Mouse (Mus musculus): Measurements from ENCODE around the gene Trmt1l. TPM values are rescaled to one million over a fixed set of nuclear protein-coding genes. Genes with fewer than 3 reads are reported as not detected.

Trmt1l gene
- polyA plus RNA-seq, 1 experiment from 2014 or later, result 43.8 TPM

GRCm38 (mm10) chr1:151484754-151485153 is 56.4 kb downstream of the Trmt1l start:
- Histone ChIP-seq H3K9ac (ENCODE audit: low read depth, low read length) (no peak overlapping the region), H3K27me3 (ENCODE audit: control insufficient read depth, insufficient read depth, low read depth, low read length) (no peaks in the 10 kb centered on the region), H3K9me3 (replicated peaks; ENCODE audit: control insufficient read depth, low read length, poor library complexity, severe bottlenecking) (no peaks in the 10 kb centered on the region), H3K27ac (ENCODE audit: low read length) (no peak overlapping the region), H3K4me2 (ENCODE audit: low read length) (no peak overlapping the region), H3K4me3 (ENCODE audit: low read depth, low read length) (no peak overlapping the region), H3K4me1 (ENCODE audit: control insufficient read depth, insufficient read depth, low read length) (peaks cover under 1% of the 10 kb centered on the region; the same call in 1 of the 2 replicates), H3K36me3 (ENCODE audit: control insufficient read depth, insufficient read depth, low read length) (no peaks in the 10 kb centered on the region)
- ATAC-seq, result no peak
- WGBS, result 70% methylated on average over 5 of the region's 5 CpGs

GRCm38 (mm10) chr1:151489806-151490205 is 61.5 kb downstream of the Trmt1l start:
- Histone ChIP-seq H3K27me3 (ENCODE audit: control insufficient read depth, insufficient read depth, low read depth, low read length) (no peaks in the 10 kb centered on the region), H3K4me1 (ENCODE audit: control insufficient read depth, insufficient read depth, low read length) (peaks cover 2% of the 10 kb centered on the region; the same call in 1 of the 2 replicates), H3K9me3 (replicated peaks; ENCODE audit: control insufficient read depth, low read length, poor library complexity, severe bottlenecking) (no peaks in the 10 kb centered on the region), H3K36me3 (ENCODE audit: control insufficient read depth, insufficient read depth, low read length) (no peaks in the 10 kb centered on the region), H3K4me2 (ENCODE audit: low read length) (no peak overlapping the region), H3K4me3 (ENCODE audit: low read depth, low read length) (no peak overlapping the region), H3K9ac (ENCODE audit: low read depth, low read length) (no peak overlapping the region), H3K27ac (ENCODE audit: low read length) (no peak overlapping the region)
- no peak for ATAC-seq
- 76% methylated on average over 6 of the region's 6 CpGs for WGBS

- Histone ChIP-seq H3K36me3 (ENCODE audit: control insufficient read depth, insufficient read depth, low read length) (no peaks in the 10 kb centered on the region), H3K9ac (ENCODE audit: low read depth, low read length) (no peak overlapping the region), H3K9me3 (replicated peaks; ENCODE audit: control insufficient read depth, low read length, poor library complexity, severe bottlenecking) (no peaks in the 10 kb centered on the region), H3K4me2 (ENCODE audit: low read length) (no peak overlapping the region), H3K27me3 (ENCODE audit: control insufficient read depth, insufficient read depth, low read depth, low read length) (no peaks in the 10 kb centered on the region), H3K4me3 (ENCODE audit: low read depth, low read length) (no peak overlapping the region), H3K4me1 (ENCODE audit: control insufficient read depth, insufficient read depth, low read length) (peaks cover 4% of the 10 kb centered on the region; the same call in 1 of the 2 replicates), H3K27ac (ENCODE audit: low read length) (no peak overlapping the region)
- ATAC-seq, result no peak
- WGBS, result 46% methylated on average over 1 of the region's 1 CpGs
Observed at GRCm38 (mm10) chr1:151492419-151492818, 64.1 kb downstream of the Trmt1l start.

GRCm38 (mm10) chr1:151493826-151494225 is 65.5 kb downstream of the Trmt1l start:
- H3K27me3 ChIP-seq (ENCODE audit: control insufficient read depth, insufficient read depth, low read depth, low read length), result no peaks in the 10 kb centered on the region
- H3K9me3 ChIP-seq (replicated peaks; ENCODE audit: control insufficient read depth, low read length, poor library complexity, severe bottlenecking), result no peaks in the 10 kb centered on the region
- no peaks in the 10 kb centered on the region for H3K36me3 ChIP-seq (ENCODE audit: control insufficient read depth, insufficient read depth, low read length)
- no peak overlapping the region for H3K9ac ChIP-seq (ENCODE audit: low read depth, low read length)
- no peak overlapping the region for H3K4me3 ChIP-seq (ENCODE audit: low read depth, low read length)
- no peak for ATAC-seq
- no peak overlapping the region for H3K27ac ChIP-seq (ENCODE audit: low read length)
- H3K4me2 ChIP-seq (ENCODE audit: low read length), result no peak overlapping the region
- peaks cover 15% of the 10 kb centered on the region for H3K4me1 ChIP-seq (ENCODE audit: control insufficient read depth, insufficient read depth, low read length)

- Histone ChIP-seq H3K9ac (ENCODE audit: low read depth, low read length) (no peak overlapping the region), H3K9me3 (replicated peaks; ENCODE audit: control insufficient read depth, low read length, poor library complexity, severe bottlenecking) (no peaks in the 10 kb centered on the region), H3K27me3 (ENCODE audit: control insufficient read depth, insufficient read depth, low read depth, low read length) (no peaks in the 10 kb centered on the region), H3K4me3 (ENCODE audit: low read depth, low read length) (no peak overlapping the region), H3K4me2 (ENCODE audit: low read length) (no peak overlapping the region), H3K4me1 (ENCODE audit: control insufficient read depth, insufficient read depth, low read length) (peaks cover 18% of the 10 kb centered on the region), H3K36me3 (ENCODE audit: control insufficient read depth, insufficient read depth, low read length) (no peaks in the 10 kb centered on the region), H3K27ac (ENCODE audit: low read length) (no peak overlapping the region)
- 76% methylated on average over 6 of the region's 6 CpGs for WGBS
- ATAC-seq, result no peak
Observed at GRCm38 (mm10) chr1:151494711-151495110, 66.4 kb downstream of the Trmt1l start.

- 87% methylated on average over 2 of the region's 2 CpGs for WGBS
Observed at GRCm38 (mm10) chr1:151495635-151496285, 67.4 kb downstream of the Trmt1l start.

GRCm38 (mm10) chr1:151497028-151497427 is 68.7 kb downstream of the Trmt1l start:
- H3K4me2 ChIP-seq (ENCODE audit: low read length), result no peak overlapping the region
- H3K27me3 ChIP-seq (ENCODE audit: control insufficient read depth, insufficient read depth, low read depth, low read length), result no peaks in the 10 kb centered on the region
- WGBS, result 89% methylated on average over 8 of the region's 8 CpGs
- peaks cover 17% of the 10 kb centered on the region for H3K4me1 ChIP-seq (ENCODE audit: control insufficient read depth, insufficient read depth, low read length)
- H3K27ac ChIP-seq (ENCODE audit: low read length), result no peak overlapping the region
- no peak overlapping the region for H3K4me3 ChIP-seq (ENCODE audit: low read depth, low read length)
- no peaks in the 10 kb centered on the region for H3K9me3 ChIP-seq (replicated peaks; ENCODE audit: control insufficient read depth, low read length, poor library complexity, severe bottlenecking)
- H3K9ac ChIP-seq (ENCODE audit: low read depth, low read length), result no peak overlapping the region
- H3K36me3 ChIP-seq (ENCODE audit: control insufficient read depth, insufficient read depth, low read length), result no peaks in the 10 kb centered on the region
- no peak for ATAC-seq

More at GRCm38 (mm10) chr1:151495635-151496285, 67.4 kb downstream of the Trmt1l start:
- no peaks in the 10 kb centered on the region for H3K27me3 ChIP-seq (ENCODE audit: control insufficient read depth, insufficient read depth, low read depth, low read length)
- no peak for ATAC-seq
- no peak overlapping the region for H3K4me2 ChIP-seq (ENCODE audit: low read length)
- H3K27ac ChIP-seq (ENCODE audit: low read length), result no peak overlapping the region
- H3K9ac ChIP-seq (ENCODE audit: low read depth, low read length), result no peak overlapping the region
- no peaks in the 10 kb centered on the region for H3K9me3 ChIP-seq (replicated peaks; ENCODE audit: control insufficient read depth, low read length, poor library complexity, severe bottlenecking)
- H3K36me3 ChIP-seq (ENCODE audit: control insufficient read depth, insufficient read depth, low read length), result no peaks in the 10 kb centered on the region
- peaks cover 17% of the 10 kb centered on the region for H3K4me1 ChIP-seq (ENCODE audit: control insufficient read depth, insufficient read depth, low read length)
- no peak overlapping the region for H3K4me3 ChIP-seq (ENCODE audit: low read depth, low read length)

- Histone ChIP-seq H3K27ac (ENCODE audit: low read length) (no peak overlapping the region), H3K4me2 (ENCODE audit: low read length) (no peak overlapping the region), H3K4me3 (ENCODE audit: low read depth, low read length) (no peak overlapping the region), H3K4me1 (ENCODE audit: control insufficient read depth, insufficient read depth, low read length) (peaks cover 17% of the 10 kb centered on the region), H3K27me3 (ENCODE audit: control insufficient read depth, insufficient read depth, low read depth, low read length) (no peaks in the 10 kb centered on the region), H3K9me3 (replicated peaks; ENCODE audit: control insufficient read depth, low read length, poor library complexity, severe bottlenecking) (no peaks in the 10 kb centered on the region), H3K36me3 (ENCODE audit: control insufficient read depth, insufficient read depth, low read length) (no peaks in the 10 kb centered on the region), H3K9ac (ENCODE audit: low read depth, low read length) (no peak overlapping the region)
- ATAC-seq, result no peak
- WGBS, result 77% methylated on average over 2 of the region's 2 CpGs
Observed at GRCm38 (mm10) chr1:151497942-151498341, 69.6 kb downstream of the Trmt1l start.

GRCm38 (mm10) chr1:151498381-151498780 is 70.0 kb downstream of the Trmt1l start:
- H3K9me3 ChIP-seq (replicated peaks; ENCODE audit: control insufficient read depth, low read length, poor library complexity, severe bottlenecking), result no peaks in the 10 kb centered on the region
- no peak overlapping the region for H3K9ac ChIP-seq (ENCODE audit: low read depth, low read length)
- H3K4me2 ChIP-seq (ENCODE audit: low read length), result no peak overlapping the region; the same call in 1 of the 2 replicates
- no peaks in the 10 kb centered on the region for H3K36me3 ChIP-seq (ENCODE audit: control insufficient read depth, insufficient read depth, low read length)
- peaks cover 17% of the 10 kb centered on the region for H3K4me1 ChIP-seq (ENCODE audit: control insufficient read depth, insufficient read depth, low read length)
- no peak overlapping the region for H3K27ac ChIP-seq (ENCODE audit: low read length)
- H3K27me3 ChIP-seq (ENCODE audit: control insufficient read depth, insufficient read depth, low read depth, low read length), result no peaks in the 10 kb centered on the region
- no peak overlapping the region for H3K4me3 ChIP-seq (ENCODE audit: low read depth, low read length)
- 92% methylated on average over 3 of the region's 3 CpGs for WGBS
- no peak for ATAC-seq

Measured in midbrain, embryonic 16.5 days (tissue).